Mouse (Mus musculus): ENCODE results near the gene Ano6. TPM values are rescaled to one million over a fixed set of nuclear protein-coding genes. Genes with fewer than 3 reads are reported as not detected.

Gene Ano6
- polyA plus RNA-seq, 1 experiment: 14.8 TPM

GRCm38 (mm10) chr15:95793748-95794491 is 3.3 kb downstream of the Ano6 start:
- H3K27ac ChIP-seq (ENCODE audit: insufficient read depth, low read length): no peak overlapping the region
- no peaks in the 10 kb centered on the region for H3K4me1 ChIP-seq (ENCODE audit: control insufficient read depth, insufficient read depth, low read length)
- H3K4me3 ChIP-seq (replicated peaks; ENCODE audit: insufficient read depth, low read depth, low read length): no peak overlapping the region
- no peak for DNase-seq
- no peaks in the 10 kb centered on the region for H3K27me3 ChIP-seq (ENCODE audit: control insufficient read depth, insufficient read depth, low read length)
- 86% methylated on average over 9 of the region's 9 CpGs for WGBS
- TF ChIP-seq CTCF (IDR thresholded peaks at IDR 0.05; ENCODE audit: borderline replicate concordance, insufficient read depth, low read depth, low read length) (no peak), POLR2A (IDR thresholded peaks at IDR 0.05; ENCODE audit: borderline replicate concordance, insufficient read depth, low read length) (no peak)

GRCm38 (mm10) chr15:95794611-95795565 is 4.2 kb downstream of the Ano6 start:
- Histone ChIP-seq H3K4me3 (replicated peaks; ENCODE audit: insufficient read depth, low read depth, low read length) (no peak overlapping the region), H3K27me3 (ENCODE audit: control insufficient read depth, insufficient read depth, low read length) (no peaks in the 10 kb centered on the region), H3K27ac (ENCODE audit: insufficient read depth, low read length) (no peak overlapping the region), H3K4me1 (ENCODE audit: control insufficient read depth, insufficient read depth, low read length) (no peaks in the 10 kb centered on the region)
- TF ChIP-seq CTCF (IDR thresholded peaks at IDR 0.05; ENCODE audit: borderline replicate concordance, insufficient read depth, low read depth, low read length) (no peak), POLR2A (IDR thresholded peaks at IDR 0.05; ENCODE audit: borderline replicate concordance, insufficient read depth, low read length) (no peak)
- WGBS: 76% methylated on average over 10 of the region's 10 CpGs
- no peak for DNase-seq

- no peaks in the 10 kb centered on the region for H3K27me3 ChIP-seq (ENCODE audit: control insufficient read depth, insufficient read depth, low read length)
- H3K27ac ChIP-seq (ENCODE audit: insufficient read depth, low read length): no peak overlapping the region
- H3K4me1 ChIP-seq (ENCODE audit: control insufficient read depth, insufficient read depth, low read length): no peaks in the 10 kb centered on the region
- no peak overlapping the region for H3K4me3 ChIP-seq (replicated peaks; ENCODE audit: insufficient read depth, low read depth, low read length)
- WGBS: 62% methylated on average over 5 of the region's 5 CpGs
- DNase-seq: no peak
- TF ChIP-seq POLR2A (IDR thresholded peaks at IDR 0.05; ENCODE audit: borderline replicate concordance, insufficient read depth, low read length) (no peak), CTCF (IDR thresholded peaks at IDR 0.05; ENCODE audit: borderline replicate concordance, insufficient read depth, low read depth, low read length) (no peak)
Observed at GRCm38 (mm10) chr15:95796062-95796461, 5.4 kb downstream of the Ano6 start.

GRCm38 (mm10) chr15:95797144-95797983 is 6.7 kb downstream of the Ano6 start:
- no peak overlapping the region for H3K4me3 ChIP-seq (replicated peaks; ENCODE audit: insufficient read depth, low read depth, low read length)
- DNase-seq: no peak
- WGBS: 74% methylated on average over 9 of the region's 9 CpGs
- no peak for TF ChIP-seq CTCF (IDR thresholded peaks at IDR 0.05; ENCODE audit: borderline replicate concordance, insufficient read depth, low read depth, low read length)
- TF ChIP-seq POLR2A (IDR thresholded peaks at IDR 0.05; ENCODE audit: borderline replicate concordance, insufficient read depth, low read length): no peak
- H3K4me1 ChIP-seq (ENCODE audit: control insufficient read depth, insufficient read depth, low read length): no peaks in the 10 kb centered on the region
- no peaks in the 10 kb centered on the region for H3K27me3 ChIP-seq (ENCODE audit: control insufficient read depth, insufficient read depth, low read length)
- no peak overlapping the region for H3K27ac ChIP-seq (ENCODE audit: insufficient read depth, low read length)

- Histone ChIP-seq H3K4me3 (replicated peaks; ENCODE audit: insufficient read depth, low read depth, low read length) (no peak overlapping the region), H3K4me1 (ENCODE audit: control insufficient read depth, insufficient read depth, low read length) (no peaks in the 10 kb centered on the region), H3K27ac (ENCODE audit: insufficient read depth, low read length) (no peak overlapping the region), H3K27me3 (ENCODE audit: control insufficient read depth, insufficient read depth, low read length) (no peaks in the 10 kb centered on the region)
- no peak for TF ChIP-seq CTCF (IDR thresholded peaks at IDR 0.05; ENCODE audit: borderline replicate concordance, insufficient read depth, low read depth, low read length)
- TF ChIP-seq POLR2A (IDR thresholded peaks at IDR 0.05; ENCODE audit: borderline replicate concordance, insufficient read depth, low read length): no peak
- 96% methylated on average over 7 of the region's 7 CpGs for WGBS
- DNase-seq: no peak
Observed at GRCm38 (mm10) chr15:95798266-95798665, 7.6 kb downstream of the Ano6 start.

- Histone ChIP-seq H3K4me3 (replicated peaks; ENCODE audit: insufficient read depth, low read depth, low read length) (no peak overlapping the region), H3K27ac (ENCODE audit: insufficient read depth, low read length) (no peak overlapping the region), H3K4me1 (ENCODE audit: control insufficient read depth, insufficient read depth, low read length) (0 out of 2 replicates have a peak, but pooled peaks cover 3% of the 10 kb centered on the region), H3K27me3 (ENCODE audit: control insufficient read depth, insufficient read depth, low read length) (no peaks in the 10 kb centered on the region)
- TF ChIP-seq CTCF (IDR thresholded peaks at IDR 0.05; ENCODE audit: borderline replicate concordance, insufficient read depth, low read depth, low read length): no peak
- no peak for TF ChIP-seq POLR2A (IDR thresholded peaks at IDR 0.05; ENCODE audit: borderline replicate concordance, insufficient read depth, low read length)
- WGBS: 93% methylated on average over 5 of the region's 5 CpGs
- DNase-seq: no peak
Observed at GRCm38 (mm10) chr15:95799632-95800031, 9.0 kb downstream of the Ano6 start.

- DNase-seq: no peak
- H3K4me3 ChIP-seq (replicated peaks; ENCODE audit: insufficient read depth, low read depth, low read length): no peak overlapping the region
- no peak for TF ChIP-seq POLR2A (IDR thresholded peaks at IDR 0.05; ENCODE audit: borderline replicate concordance, insufficient read depth, low read length)
- no peak for TF ChIP-seq CTCF (IDR thresholded peaks at IDR 0.05; ENCODE audit: borderline replicate concordance, insufficient read depth, low read depth, low read length)
- no peak overlapping the region for H3K27ac ChIP-seq (ENCODE audit: insufficient read depth, low read length)
- H3K27me3 ChIP-seq (ENCODE audit: control insufficient read depth, insufficient read depth, low read length): no peaks in the 10 kb centered on the region
- peaks cover 3% of the 10 kb centered on the region; the same call in 1 of the 2 replicates for H3K4me1 ChIP-seq (ENCODE audit: control insufficient read depth, insufficient read depth, low read length)
Observed at GRCm38 (mm10) chr15:95800051-95800450, 9.4 kb downstream of the Ano6 start.

Measured in cerebellum, adult 2 months (tissue).